Mouse (Mus musculus) spleen, postnatal 10 days (tissue): ENCODE measurements around the gene Tbx1.
"Not testable (repeated sequence)": the region's sequence is repeated elsewhere in the genome, so short reads cannot be mapped to it uniquely, and the experiment has no call there.

Experiments
- DNase-seq, 2 experiments: peaks; one replicate each; pipeline ENCODE4 v3.0.0; 2021 to 2022; ENCODE audit warnings: low spot score in 2 of 2

Tbx1 gene

GRCm38 (mm10) chr16:18554721-18555120, 35.8 kb downstream of the Tbx1 start:
- no peak for DNase-seq

- DNase-seq = no peak
Observed at GRCm38 (mm10) chr16:18552106-18552710, 38.3 kb downstream of the Tbx1 start.

- no peak for DNase-seq
Observed at GRCm38 (mm10) chr16:18551604-18552003, 38.9 kb downstream of the Tbx1 start.

- no peak for DNase-seq
Observed at GRCm38 (mm10) chr16:18547891-18548290, 42.6 kb downstream of the Tbx1 start.

GRCm38 (mm10) chr16:18543151-18543829, 47.2 kb downstream of the Tbx1 start:
- no peak for DNase-seq

GRCm38 (mm10) chr16:18539281-18539680, 51.2 kb downstream of the Tbx1 start:
- DNase-seq = no peak

- DNase-seq = no peak
Observed at GRCm38 (mm10) chr16:18537407-18537990, 53.0 kb downstream of the Tbx1 start.

- not testable (repeated sequence) for DNase-seq
Observed at GRCm38 (mm10) chr16:18533061-18533460, 57.4 kb downstream of the Tbx1 start.
